Mouse (Mus musculus): ENCODE measurements at regions not wholly inside any gene's neighbourhood (a gene's known extent, or its start where the extent isn't known, plus 50 kb on each side); places are given as distances from the start of the nearest gene placed in this dataset.
A peak's percentile ranks its signal among the peaks of the same experiment; 100 is the strongest.

- H3K9ac ChIP-seq: no peak overlapping the region
- H3K36me3 ChIP-seq: no peaks in the 10 kb centered on the region
- no peaks in the 10 kb centered on the region for H3K27me3 ChIP-seq (replicated peaks)
- no peak overlapping the region for H3K27ac ChIP-seq (ENCODE audit: poor library complexity, severe bottlenecking)
- ATAC-seq (ENCODE audit: insufficient number of reproducible peaks, low FRiP score): no peak
- H3K4me2 ChIP-seq: no peak overlapping the region
- H3K4me1 ChIP-seq (replicated peaks): peaks cover 9% of the 10 kb centered on the region; the same call in 1 of the 2 replicates
- 63% methylated on average over 3 of the region's 3 CpGs for WGBS
- H3K9me3 ChIP-seq (replicated peaks): no peaks in the 10 kb centered on the region
- no peak overlapping the region for H3K4me3 ChIP-seq
These were observed 397.0 kb downstream of the Meis1 start for GRCm38 (mm10) chr11:18621777-18622176.

GRCm38 (mm10) chr11:18604836-18605235 lies 413.9 kb downstream of the Meis1 start:
- Histone ChIP-seq H3K4me1 (replicated peaks) (no peaks in the 10 kb centered on the region), H3K4me2 (no peak overlapping the region), H3K27ac (ENCODE audit: poor library complexity, severe bottlenecking) (no peak overlapping the region), H3K9me3 (replicated peaks) (no peaks in the 10 kb centered on the region), H3K27me3 (replicated peaks) (no peaks in the 10 kb centered on the region), H3K4me3 (no peak overlapping the region), H3K36me3 (no peaks in the 10 kb centered on the region), H3K9ac (no peak overlapping the region)
- no peak for ATAC-seq (ENCODE audit: insufficient number of reproducible peaks, low FRiP score)
- WGBS: 66% methylated on average over 6 of the region's 6 CpGs

- ATAC-seq (ENCODE audit: insufficient number of reproducible peaks, low FRiP score): no peak
- Histone ChIP-seq H3K36me3 (no peaks in the 10 kb centered on the region), H3K27ac (ENCODE audit: poor library complexity, severe bottlenecking) (no peak overlapping the region), H3K4me2 (no peak overlapping the region), H3K27me3 (replicated peaks) (no peaks in the 10 kb centered on the region), H3K9ac (no peak overlapping the region), H3K4me1 (replicated peaks) (peaks cover 13% of the 10 kb centered on the region), H3K4me3 (no peak overlapping the region), H3K9me3 (replicated peaks) (no peaks in the 10 kb centered on the region)
- 73% methylated on average over 6 of the region's 6 CpGs for WGBS
These were observed 417.1 kb downstream of the Meis1 start for GRCm38 (mm10) chr11:18601568-18602182.

- Histone ChIP-seq H3K9ac (no peak overlapping the region), H3K4me2 (no peak overlapping the region), H3K4me3 (no peak overlapping the region), H3K36me3 (no peaks in the 10 kb centered on the region), H3K9me3 (replicated peaks) (no peaks in the 10 kb centered on the region), H3K4me1 (replicated peaks) (peaks cover 17% of the 10 kb centered on the region), H3K27ac (ENCODE audit: poor library complexity, severe bottlenecking) (0 out of 2 replicates have a peak overlapping the region, but pooled peaks have one; percentile 46), H3K27me3 (replicated peaks) (no peaks in the 10 kb centered on the region)
- peak; percentile 36; the same call in 1 of the 2 replicates for ATAC-seq (ENCODE audit: insufficient number of reproducible peaks, low FRiP score)
- 30% methylated on average over 3 of the region's 3 CpGs for WGBS
These were observed 420.4 kb downstream of the Meis1 start for GRCm38 (mm10) chr11:18598349-18598748.

GRCm38 (mm10) chr11:18596996-18597395 lies 421.8 kb downstream of the Meis1 start:
- Histone ChIP-seq H3K9ac (no peak overlapping the region), H3K4me2 (no peak overlapping the region), H3K36me3 (no peaks in the 10 kb centered on the region), H3K27me3 (replicated peaks) (0 out of 2 replicates have a peak, but pooled peaks cover 4% of the 10 kb centered on the region), H3K27ac (ENCODE audit: poor library complexity, severe bottlenecking) (no peak overlapping the region), H3K9me3 (replicated peaks) (no peaks in the 10 kb centered on the region), H3K4me3 (no peak overlapping the region), H3K4me1 (replicated peaks) (peaks cover 17% of the 10 kb centered on the region)
- no peak for ATAC-seq (ENCODE audit: insufficient number of reproducible peaks, low FRiP score)
- 23% methylated on average over 4 of the region's 4 CpGs for WGBS

GRCm38 (mm10) chr11:18590487-18590886 lies 428.3 kb downstream of the Meis1 start:
- H3K4me3 ChIP-seq: no peak overlapping the region
- no peak overlapping the region for H3K9ac ChIP-seq
- H3K4me2 ChIP-seq: no peak overlapping the region
- WGBS: 94% methylated on average over 1 of the region's 1 CpGs
- no peaks in the 10 kb centered on the region for H3K4me1 ChIP-seq (replicated peaks)
- ATAC-seq (ENCODE audit: insufficient number of reproducible peaks, low FRiP score): no peak
- 0 out of 2 replicates have a peak, but pooled peaks cover 4% of the 10 kb centered on the region for H3K27me3 ChIP-seq (replicated peaks)
- H3K9me3 ChIP-seq (replicated peaks): no peaks in the 10 kb centered on the region
- no peak overlapping the region for H3K27ac ChIP-seq (ENCODE audit: poor library complexity, severe bottlenecking)
- no peaks in the 10 kb centered on the region for H3K36me3 ChIP-seq

GRCm38 (mm10) chr11:18586468-18586867 lies 432.3 kb downstream of the Meis1 start:
- Histone ChIP-seq H3K9me3 (replicated peaks) (no peaks in the 10 kb centered on the region), H3K27me3 (replicated peaks) (no peaks in the 10 kb centered on the region), H3K27ac (ENCODE audit: poor library complexity, severe bottlenecking) (no peak overlapping the region), H3K4me2 (no peak overlapping the region), H3K4me1 (replicated peaks) (0 out of 2 replicates have a peak, but pooled peaks cover 4% of the 10 kb centered on the region), H3K36me3 (no peaks in the 10 kb centered on the region), H3K4me3 (no peak overlapping the region), H3K9ac (no peak overlapping the region)
- ATAC-seq (ENCODE audit: insufficient number of reproducible peaks, low FRiP score): no peak
- 43% methylated on average over 3 of the region's 3 CpGs for WGBS

GRCm38 (mm10) chr11:18585031-18585430 lies 433.8 kb downstream of the Meis1 start:
- H3K9me3 ChIP-seq (replicated peaks): no peaks in the 10 kb centered on the region
- 70% methylated on average over 8 of the region's 8 CpGs for whole genome bisulfite sequencing
- peaks cover 4% of the 10 kb centered on the region; the same call in 1 of the 2 replicates for H3K4me1 ChIP-seq (replicated peaks)
- ATAC-seq (ENCODE audit: insufficient number of reproducible peaks, low FRiP score): no peak
- H3K27me3 ChIP-seq (replicated peaks): no peaks in the 10 kb centered on the region
- H3K4me3 ChIP-seq: no peak overlapping the region
- no peak overlapping the region for H3K27ac ChIP-seq (ENCODE audit: poor library complexity, severe bottlenecking)
- H3K4me2 ChIP-seq: no peak overlapping the region
- H3K36me3 ChIP-seq: no peaks in the 10 kb centered on the region
- H3K9ac ChIP-seq: no peak overlapping the region

- Histone ChIP-seq H3K27me3 (replicated peaks) (no peaks in the 10 kb centered on the region), H3K4me2 (no peak overlapping the region), H3K27ac (ENCODE audit: poor library complexity, severe bottlenecking) (no peak overlapping the region), H3K36me3 (no peaks in the 10 kb centered on the region), H3K4me1 (replicated peaks) (peaks cover 4% of the 10 kb centered on the region; the same call in 1 of the 2 replicates), H3K4me3 (no peak overlapping the region), H3K9me3 (replicated peaks) (no peaks in the 10 kb centered on the region), H3K9ac (no peak overlapping the region)
- ATAC-seq (ENCODE audit: insufficient number of reproducible peaks, low FRiP score): no peak
- 92% methylated on average over 1 of the region's 1 CpGs for WGBS
These were observed 436.0 kb downstream of the Meis1 start for GRCm38 (mm10) chr11:18582781-18583161.

- Histone ChIP-seq H3K4me2 (no peak overlapping the region), H3K4me3 (no peak overlapping the region), H3K9me3 (replicated peaks) (no peaks in the 10 kb centered on the region), H3K9ac (no peak overlapping the region), H3K27ac (ENCODE audit: poor library complexity, severe bottlenecking) (no peak overlapping the region), H3K36me3 (no peaks in the 10 kb centered on the region), H3K27me3 (replicated peaks) (no peaks in the 10 kb centered on the region), H3K4me1 (replicated peaks) (peaks cover 4% of the 10 kb centered on the region; the same call in 1 of the 2 replicates)
- WGBS: 41% methylated on average over 2 of the region's 2 CpGs
- ATAC-seq (ENCODE audit: insufficient number of reproducible peaks, low FRiP score): 0 out of 2 replicates have a peak, but pooled peaks have one; percentile 29
These were observed 436.6 kb downstream of the Meis1 start for GRCm38 (mm10) chr11:18581997-18582780.

- H3K9ac ChIP-seq: no peak overlapping the region
- H3K27ac ChIP-seq (ENCODE audit: poor library complexity, severe bottlenecking): no peak overlapping the region
- H3K27me3 ChIP-seq (replicated peaks): no peaks in the 10 kb centered on the region
- no peaks in the 10 kb centered on the region for H3K9me3 ChIP-seq (replicated peaks)
- ATAC-seq (ENCODE audit: insufficient number of reproducible peaks, low FRiP score): no peak
- H3K4me3 ChIP-seq: no peak overlapping the region
- peaks cover 4% of the 10 kb centered on the region; the same call in 1 of the 2 replicates for H3K4me1 ChIP-seq (replicated peaks)
- no peaks in the 10 kb centered on the region for H3K36me3 ChIP-seq
- no peak overlapping the region for H3K4me2 ChIP-seq
- WGBS: 76% methylated on average over 8 of the region's 8 CpGs
These were observed 437.5 kb downstream of the Meis1 start for GRCm38 (mm10) chr11:18581078-18581800.
